Mouse (Mus musculus) liver, postnatal 0 days (tissue): ENCODE measurements at regions not wholly inside any gene's neighbourhood (a gene's known extent, or its start where the extent isn't known, plus 50 kb on each side); places are given as distances from the start of the nearest gene placed in this dataset.

Experiments used
- CTCF ChIP-seq: sonication (generic); IDR thresholded peaks from 2 replicates; pipeline ENCODE4 v1.5.1; 2016; ENCODE audit warnings: antibody characterized with exemption, low read depth
- EP300 ChIP-seq: IDR thresholded peaks from 2 replicates; pipeline ENCODE4 v1.6.1; 2016; ENCODE audit warnings: antibody characterized with exemption, low read depth, mild to moderate bottlenecking

DNA sequence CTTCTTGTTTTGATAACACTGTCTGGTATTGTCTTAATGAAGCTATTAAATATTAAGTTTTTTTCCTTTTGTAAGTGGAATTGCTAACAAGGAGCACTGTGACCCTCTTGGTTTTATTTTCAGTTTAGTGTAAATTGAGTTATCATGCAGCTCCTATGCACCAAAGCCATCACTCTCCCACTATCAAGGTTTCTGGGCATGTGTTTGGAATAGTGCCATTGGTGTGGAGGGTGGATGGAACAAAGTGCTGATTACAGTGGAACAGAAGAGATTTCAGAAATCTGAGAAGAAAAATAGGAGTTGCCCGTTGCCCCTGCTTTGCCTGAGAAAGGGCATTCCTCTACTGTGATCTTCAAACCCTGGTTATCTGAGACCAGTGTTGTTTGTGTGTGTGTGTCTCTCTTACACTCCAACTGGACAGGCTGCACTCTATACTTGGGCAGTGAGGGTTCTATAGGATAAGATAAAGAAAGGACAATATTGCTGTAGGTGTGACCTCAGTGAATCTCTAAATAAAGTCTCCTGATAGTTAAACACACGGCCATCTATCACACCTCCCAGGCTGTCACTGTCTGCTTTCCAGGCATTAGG is 414.3 kb upstream of the Nr2f2 start:
- TF ChIP-seq CTCF (no peak), EP300 (no peak)
